Mouse (Mus musculus): ENCODE measurements at regions not wholly inside any gene's neighbourhood (a gene's known extent, or its start where the extent isn't known, plus 50 kb on each side); places are given as distances from the start of the nearest gene placed in this dataset.

GRCm38 (mm10) chr9:116328201-116328600, 153.0 kb upstream of the Tgfbr2 start:
- peak in 1 of 2 experiments; percentile 39 for DNase-seq

- DNase-seq = no peak
These were observed 151.9 kb upstream of the Tgfbr2 start for GRCm38 (mm10) chr9:116327080-116327479.

- DNase-seq = no peak
These were observed 149.8 kb upstream of the Tgfbr2 start for GRCm38 (mm10) chr9:116324971-116325370.

- DNase-seq = no peak
These were observed 148.9 kb upstream of the Tgfbr2 start for GRCm38 (mm10) chr9:116323871-116324721.

- no peak for DNase-seq
These were observed 146.7 kb upstream of the Tgfbr2 start for GRCm38 (mm10) chr9:116321908-116322307.

- no peak for DNase-seq
These were observed 144.3 kb upstream of the Tgfbr2 start for GRCm38 (mm10) chr9:116319421-116319820.

GRCm38 (mm10) chr9:116316582-116317095, 141.5 kb upstream of the Tgfbr2 start:
- DNase-seq = no peak

GRCm38 (mm10) chr9:116314803-116315202, 139.6 kb upstream of the Tgfbr2 start:
- DNase-seq = no peak

- no peak for DNase-seq
These were observed 139.0 kb upstream of the Tgfbr2 start for GRCm38 (mm10) chr9:116313932-116314790.

GRCm38 (mm10) chr9:116311364-116311763, 136.2 kb upstream of the Tgfbr2 start:
- DNase-seq = no peak

GRCm38 (mm10) chr9:116301602-116302001, 126.4 kb upstream of the Tgfbr2 start:
- no peak for DNase-seq

GRCm38 (mm10) chr9:116298791-116299190, 123.6 kb upstream of the Tgfbr2 start:
- DNase-seq = no peak

- DNase-seq = no peak
These were observed 121.2 kb upstream of the Tgfbr2 start for GRCm38 (mm10) chr9:116296349-116296748.

GRCm38 (mm10) chr9:116294073-116294472, 118.9 kb upstream of the Tgfbr2 start:
- peak; percentile 75 to 87 for DNase-seq

- DNase-seq = no peak
These were observed 118.0 kb upstream of the Tgfbr2 start for GRCm38 (mm10) chr9:116293110-116293509.

GRCm38 (mm10) chr9:116291624-116292023, 116.5 kb upstream of the Tgfbr2 start:
- DNase-seq = no peak

- no peak for DNase-seq
These were observed 115.7 kb upstream of the Tgfbr2 start for GRCm38 (mm10) chr9:116290896-116291295.

GRCm38 (mm10) chr9:116285691-116286431, 110.7 kb upstream of the Tgfbr2 start:
- DNase-seq = no peak

- no peak for DNase-seq
These were observed 108.8 kb upstream of the Tgfbr2 start for GRCm38 (mm10) chr9:116283790-116284526.

GRCm38 (mm10) chr9:116281654-116282053, 106.5 kb upstream of the Tgfbr2 start:
- DNase-seq = no peak

GRCm38 (mm10) chr9:116280146-116280545, 105.0 kb upstream of the Tgfbr2 start:
- no peak for DNase-seq

GRCm38 (mm10) chr9:116278862-116279261, 103.7 kb upstream of the Tgfbr2 start:
- no peak for DNase-seq
